Mouse (Mus musculus) hindbrain, postnatal 0 days (tissue): ENCODE measurements around the gene Sppl2a. TPM values are rescaled to one million over a fixed set of nuclear protein-coding genes. Genes with fewer than 3 reads are reported as not detected.

Experiments used
- ATAC-seq: fragments of 200-750 bp; cut with Nextera tagmentation; 2 replicates; pipeline ENCODE4 v1.8.0; 2017; ENCODE audit warnings: mild to moderate bottlenecking, moderate TSS enrichment, moderate library complexity
- DNase-seq: peaks from one replicate; pipeline ENCODE4 v3.0.0-alpha.2; 2015; ENCODE audit warnings: low spot score
- H3K27ac ChIP-seq: fragments of 300-500 bp; sonication (generic); 2 replicates; pipeline ENCODE4 v1.5.1; 2014; ENCODE audit warnings: mild to moderate bottlenecking
- H3K27me3 ChIP-seq: fragments of 300-500 bp; sonication (generic); 2 replicates; pipeline ENCODE4 v1.6.1; 2014; ENCODE audit warnings: low read length, mixed read lengths; ENCODE audit not compliant: insufficient read depth
- H3K36me3 ChIP-seq: fragments of 300-500 bp; sonication (generic); 2 replicates; pipeline ENCODE4 v1.6.1; 2014; ENCODE audit warnings: low read length, mixed read lengths; ENCODE audit not compliant: insufficient read depth
- H3K4me1 ChIP-seq: fragments of 300-500 bp; sonication (generic); 2 replicates; pipeline ENCODE4 v1.6.1; 2014; ENCODE audit warnings: antibody characterized with exemption, low read length, mixed read lengths; ENCODE audit not compliant: insufficient read depth
- H3K4me2 ChIP-seq: fragments of 300-500 bp; sonication (generic); 2 replicates; pipeline ENCODE4 v1.6.1; 2014; ENCODE audit warnings: low read depth, mild to moderate bottlenecking, low read length, moderate library complexity, mixed read lengths
- H3K4me3 ChIP-seq: fragments of 300-500 bp; sonication (generic); 2 replicates; pipeline ENCODE4 v1.5.1; 2014; ENCODE audit warnings: low read length
- H3K9ac ChIP-seq: fragments of 300-500 bp; sonication (generic); replicated peaks from 2 replicates; pipeline ENCODE4 v1.6.1; 2014; ENCODE audit warnings: mild to moderate bottlenecking, low read length, moderate library complexity, mixed read lengths
- H3K9me3 ChIP-seq: fragments of 300-500 bp; sonication (generic); 2 replicates; pipeline ENCODE4 v1.6.1; 2016; ENCODE audit warnings: low read length, mixed read lengths
- CTCF ChIP-seq: IDR thresholded peaks from 2 replicates; pipeline ENCODE4 v1.5.1; 2016; ENCODE audit warnings: antibody characterized with exemption, control low read depth, low read depth
- WGBS: fragments of 180-500 bp; shearing (Covaris S2); extraction: QIAGEN DNeasy Blood & Tissue Kit; methylation state at CpG from one replicate; pipeline ENCODE4 v1.1.7; 2014; 5-methylcytosine and 5-hydroxymethylcytosine counted together
- polyA plus RNA-seq: library from polyadenylated mRNA; unstranded; fragments of >200 nt; fragmentation: Nextera tagmentation; extraction: Ambion mirVana; gene quantifications from 2 replicates; pipeline ENCODE4 v1.2.1, GENCODE M21; 2015
- total RNA-seq: library from RNA; depleted of rRNA; stranded (reverse); fragments of >200 nt; gene quantifications from 2 replicates; pipeline ENCODE4 v1.2.3, GENCODE M21; 2014

The Sppl2a gene
- total and polyA plus RNA-seq, 2 experiments from 2014 or later = 29.0 to 35.9 TPM

GRCm38 (mm10) chr2:126948231-126948630 is 15.2 kb upstream of the Sppl2a start:
- H3K9ac ChIP-seq = no peak overlapping the region
- TF ChIP-seq CTCF = no peak
- H3K9me3 ChIP-seq = no peaks in the 10 kb centered on the region
- no peaks in the 10 kb centered on the region for H3K4me1 ChIP-seq
- H3K27ac ChIP-seq = no peak overlapping the region
- H3K36me3 ChIP-seq = no peaks in the 10 kb centered on the region
- ATAC-seq (no peak), DNase-seq (no peak)
- 80% methylated on average over 3 of the region's 3 CpGs for WGBS
- no peak overlapping the region for H3K4me3 ChIP-seq
- no peak overlapping the region for H3K4me2 ChIP-seq
- H3K27me3 ChIP-seq = no peaks in the 10 kb centered on the region

DNA sequence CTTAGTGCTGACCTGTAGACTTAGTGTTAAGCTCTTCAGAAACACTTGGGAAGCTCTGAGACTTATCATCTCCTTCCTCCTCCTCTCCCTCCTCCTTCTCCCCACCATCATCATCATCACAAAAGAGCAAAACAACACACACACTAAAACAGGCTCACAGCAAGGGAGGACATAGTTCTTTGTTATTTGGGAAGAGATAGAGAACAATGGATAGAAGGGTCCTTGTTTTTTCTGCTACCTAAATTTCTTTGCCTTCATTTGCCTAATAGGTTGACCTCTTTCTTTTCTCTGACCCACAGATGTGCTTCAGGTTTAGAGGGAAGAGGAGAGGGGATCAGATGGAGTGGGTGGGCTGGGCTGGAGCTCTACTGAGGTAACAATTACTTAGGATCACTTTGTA is 14.6 kb upstream of the Sppl2a start:
- H3K4me3 ChIP-seq = no peak overlapping the region
- no peaks in the 10 kb centered on the region for H3K4me1 ChIP-seq
- no peak overlapping the region for H3K4me2 ChIP-seq
- no peaks in the 10 kb centered on the region for H3K9me3 ChIP-seq
- H3K36me3 ChIP-seq = no peaks in the 10 kb centered on the region
- TF ChIP-seq CTCF = no peak
- no peak for DNase-seq
- ATAC-seq = no peak
- no peaks in the 10 kb centered on the region for H3K27me3 ChIP-seq
- H3K9ac ChIP-seq = no peak overlapping the region
- H3K27ac ChIP-seq = no peak overlapping the region

DNA sequence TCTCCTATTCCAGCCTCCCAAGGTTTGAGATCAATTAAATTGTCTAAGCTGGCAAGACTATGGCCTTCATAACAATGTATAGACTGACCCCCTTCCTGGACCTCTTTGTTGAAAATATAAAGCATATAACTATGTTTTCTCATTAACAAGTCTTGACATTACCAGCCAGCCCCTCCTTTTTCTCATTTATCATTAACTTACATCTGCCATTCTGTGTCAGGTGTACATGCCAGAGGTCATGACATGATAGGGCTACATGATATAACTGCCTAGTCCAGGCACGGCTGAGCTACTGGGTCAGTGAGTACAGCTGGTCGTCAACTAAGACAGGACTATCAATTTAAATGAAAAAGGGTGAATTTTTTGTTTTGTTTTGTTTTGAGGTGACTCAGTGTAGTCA is 10.2 kb upstream of the Sppl2a start:
- 78% methylated on average over 2 of the region's 2 CpGs for WGBS
- DNase-seq (no peak), ATAC-seq (no peak)
- no peak for TF ChIP-seq CTCF
- Histone ChIP-seq H3K9me3 (no peaks in the 10 kb centered on the region), H3K27ac (no peak overlapping the region), H3K9ac (no peak overlapping the region), H3K4me1 (no peaks in the 10 kb centered on the region), H3K36me3 (no peaks in the 10 kb centered on the region), H3K27me3 (no peaks in the 10 kb centered on the region), H3K4me3 (no peak overlapping the region), H3K4me2 (no peak overlapping the region)

- Histone ChIP-seq H3K36me3 (no peaks in the 10 kb centered on the region), H3K27ac (no peak overlapping the region), H3K9ac (no peak overlapping the region), H3K27me3 (no peaks in the 10 kb centered on the region), H3K9me3 (no peaks in the 10 kb centered on the region), H3K4me1 (no peaks in the 10 kb centered on the region), H3K4me3 (no peak overlapping the region), H3K4me2 (no peak overlapping the region)
- DNase-seq (no peak), ATAC-seq (no peak)
- 65% methylated on average over 3 of the region's 3 CpGs for WGBS
- no peak for TF ChIP-seq CTCF
These were observed 7.4 kb upstream of the Sppl2a start for GRCm38 (mm10) chr2:126940314-126940866.

DNA sequence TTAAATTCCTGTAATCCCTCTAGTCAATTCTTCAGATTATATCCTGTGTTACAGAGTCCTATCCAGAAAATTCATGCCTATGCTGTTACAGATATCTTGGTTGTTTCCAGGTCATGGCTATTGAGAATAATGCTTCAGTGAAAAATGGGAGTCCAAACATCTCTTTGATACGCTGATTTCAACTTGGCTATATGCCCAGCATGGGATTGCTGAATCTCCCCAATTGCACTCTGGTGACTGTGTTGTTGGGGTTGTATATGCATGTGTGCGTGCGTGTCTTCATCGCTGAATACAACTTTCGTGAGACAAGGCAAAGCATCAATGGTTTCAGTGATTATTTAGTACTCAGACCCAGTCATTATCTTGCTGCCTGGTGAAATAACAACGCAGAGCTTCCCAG is 5.0 kb upstream of the Sppl2a start:
- WGBS = 38% methylated on average over 6 of the region's 6 CpGs
- TF ChIP-seq CTCF = no peak
- no peaks in the 10 kb centered on the region for H3K9me3 ChIP-seq
- H3K9ac ChIP-seq = no peak overlapping the region
- H3K36me3 ChIP-seq = no peaks in the 10 kb centered on the region
- no peak overlapping the region for H3K27ac ChIP-seq
- DNase-seq (peak; percentile 27), ATAC-seq (no peak)
- no peaks in the 10 kb centered on the region for H3K27me3 ChIP-seq
- no peak overlapping the region for H3K4me2 ChIP-seq
- no peak overlapping the region for H3K4me3 ChIP-seq
- no peaks in the 10 kb centered on the region for H3K4me1 ChIP-seq

GRCm38 (mm10) chr2:126933921-126934320 is 886 bp upstream of the Sppl2a start:
- TF ChIP-seq CTCF = no peak
- H3K9me3 ChIP-seq = no peaks in the 10 kb centered on the region
- no peak for DNase-seq
- H3K4me2 ChIP-seq = peak overlapping the region; percentile 75; the same call in 1 of the 2 replicates
- no peaks in the 10 kb centered on the region for H3K36me3 ChIP-seq
- H3K27me3 ChIP-seq = no peaks in the 10 kb centered on the region
- H3K9ac ChIP-seq = peak overlapping the region; percentile 70; the same call in 1 of the 2 replicates
- H3K4me1 ChIP-seq = 0 out of 2 replicates have a peak, but pooled peaks cover 5% of the 10 kb centered on the region
- H3K27ac ChIP-seq = peak overlapping the region; percentile 97; the same call in 1 of the 2 replicates
- H3K4me3 ChIP-seq = no peak overlapping the region
- no peak for ATAC-seq

DNA sequence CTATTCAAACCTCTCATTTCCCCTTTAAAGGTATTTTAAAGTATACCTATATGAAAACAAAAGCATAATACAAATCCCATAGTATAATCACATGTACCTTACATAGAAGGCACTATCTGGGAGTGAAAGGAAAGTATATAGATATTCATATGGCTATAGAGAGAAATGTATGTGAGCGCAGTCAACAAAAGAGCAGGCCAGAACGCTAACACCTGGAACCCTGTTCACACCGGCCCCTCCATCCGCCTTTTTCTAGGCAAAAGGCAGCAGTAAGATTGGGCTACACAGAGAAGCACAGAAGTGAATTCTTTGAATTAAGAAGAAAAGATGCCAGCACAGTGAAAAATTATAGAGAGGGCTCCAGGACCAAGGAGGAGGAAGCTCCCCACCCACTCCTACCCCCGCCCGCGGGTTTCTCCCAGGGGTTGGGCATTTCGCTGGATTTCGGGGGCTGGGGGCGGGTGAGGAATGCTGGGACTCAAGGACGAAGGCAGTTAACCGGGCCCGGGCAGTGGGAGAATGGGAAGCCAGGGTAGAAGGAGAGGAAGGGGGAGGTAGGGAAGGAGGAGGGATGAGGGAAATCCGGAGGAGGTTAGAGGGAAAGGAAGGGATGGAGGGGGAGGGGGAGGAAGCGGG is 656 bp downstream of the Sppl2a start:
- ATAC-seq (no peak; the same call in 1 of the 2 replicates), DNase-seq (no peak)
- peak overlapping the region; percentile 70 for H3K9ac ChIP-seq
- H3K9me3 ChIP-seq = no peaks in the 10 kb centered on the region
- peak overlapping the region; percentile 75 for H3K4me2 ChIP-seq
- H3K27ac ChIP-seq = peak overlapping the region; percentile 97
- no peaks in the 10 kb centered on the region for H3K27me3 ChIP-seq
- 0 out of 2 replicates have a peak, but pooled peaks cover 5% of the 10 kb centered on the region for H3K4me1 ChIP-seq
- H3K4me3 ChIP-seq = peak overlapping the region; percentile 62
- no peaks in the 10 kb centered on the region for H3K36me3 ChIP-seq
- 2% methylated on average over 14 of the region's 15 CpGs for WGBS
- no peak for TF ChIP-seq CTCF
